Mouse (Mus musculus) mouse embryonic stem cell (cell line): ENCODE data around the gene Tatdn2.

Experiments used
- in situ Hi-C, 2 experiments: fragments of 300-500 bp; cut with MboI; formaldehyde crosslinking; loops; 1 replicate in 1 of 2; 3 replicates in 1 of 2; pipeline ENCODE4 v1.14.3; 2019 to 2020; ENCODE audit warnings: low sequenced_read_pairs in 2 of 2, low pct_unique_long_range_greater_than_20kb in 1 of 2, mixed read lengths in 1 of 2; ENCODE audit not compliant: unreplicated experiment in 1 of 2

Tatdn2 gene

DNA sequence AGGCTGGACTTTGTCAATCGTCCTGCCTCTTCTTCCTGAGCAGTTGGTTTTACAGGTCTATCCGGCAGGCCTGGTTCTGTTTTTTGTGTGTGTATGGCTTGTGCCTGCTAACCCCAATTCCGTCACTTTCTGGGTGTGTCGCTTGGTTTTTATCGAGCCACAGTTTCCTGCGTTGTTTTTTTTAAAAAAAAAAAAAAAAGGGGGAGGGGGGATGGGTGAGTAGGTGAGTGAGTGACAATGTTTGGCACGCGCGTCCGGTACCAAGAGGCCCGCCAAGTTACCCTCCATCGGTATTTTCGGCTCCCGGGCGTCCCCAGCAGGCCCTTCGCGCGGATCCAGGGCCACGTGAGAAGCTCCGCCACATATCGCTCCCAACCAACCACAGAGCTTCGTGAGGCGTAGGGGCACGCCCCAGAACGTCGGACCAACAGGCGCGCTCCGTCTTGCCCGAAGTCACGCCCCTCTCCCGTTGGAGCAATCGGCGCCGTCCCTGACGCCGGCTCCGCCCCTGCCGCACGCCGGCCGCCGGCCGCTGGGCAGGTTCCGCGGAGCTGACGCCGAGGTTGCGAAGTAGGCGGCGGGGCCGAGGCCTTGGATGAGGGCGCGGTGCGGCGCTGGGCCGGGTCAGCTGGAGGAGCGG lies at the start of gene Tatdn2:
Gene Tatdn2 (plus strand): TSS at position 469 of the 640 bp plus-strand sequence.
- in situ Hi-C loops, result no loop called here

DNA sequence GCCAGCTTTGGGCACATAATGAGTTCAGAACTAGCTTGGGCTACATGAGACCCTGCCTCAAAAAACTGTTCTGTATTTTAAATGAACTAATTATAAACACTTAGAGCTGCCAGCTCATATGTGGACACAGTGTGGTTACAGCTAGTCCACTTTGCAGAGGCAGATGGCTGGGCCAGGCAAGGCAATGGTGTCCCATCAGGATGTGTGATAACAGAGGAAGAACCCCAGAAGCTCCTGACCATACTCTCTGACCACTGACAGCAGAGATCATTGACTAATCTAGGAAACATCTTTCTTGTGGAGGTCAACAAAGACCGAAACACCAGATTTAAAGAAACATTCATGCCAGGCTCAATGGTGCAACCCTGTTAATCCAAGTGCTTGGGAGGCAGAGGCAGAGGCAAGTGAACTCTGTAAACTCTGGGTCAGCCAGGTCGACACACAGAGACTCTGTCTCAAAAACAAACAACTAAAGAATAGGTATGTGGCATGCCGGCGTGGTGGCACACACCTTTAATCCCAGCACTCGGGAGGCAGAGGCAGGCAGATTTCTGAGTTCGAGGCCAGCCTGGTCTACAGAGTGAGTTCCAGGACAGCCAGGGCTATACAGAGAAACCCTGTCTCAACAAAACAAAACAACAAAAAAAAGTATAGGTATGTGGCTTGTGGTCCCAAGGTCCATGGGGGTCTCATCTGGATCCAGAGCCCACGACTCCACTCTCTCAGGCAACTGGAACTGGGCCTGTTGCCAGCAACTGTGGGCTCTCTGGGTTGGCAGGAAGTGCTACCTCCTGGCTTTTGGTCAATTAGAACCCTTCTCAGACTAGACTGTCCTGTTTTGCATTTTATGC lies 47.3 kb upstream of the Tatdn2 start:
- in situ Hi-C loops, result no loop called here

DNA sequence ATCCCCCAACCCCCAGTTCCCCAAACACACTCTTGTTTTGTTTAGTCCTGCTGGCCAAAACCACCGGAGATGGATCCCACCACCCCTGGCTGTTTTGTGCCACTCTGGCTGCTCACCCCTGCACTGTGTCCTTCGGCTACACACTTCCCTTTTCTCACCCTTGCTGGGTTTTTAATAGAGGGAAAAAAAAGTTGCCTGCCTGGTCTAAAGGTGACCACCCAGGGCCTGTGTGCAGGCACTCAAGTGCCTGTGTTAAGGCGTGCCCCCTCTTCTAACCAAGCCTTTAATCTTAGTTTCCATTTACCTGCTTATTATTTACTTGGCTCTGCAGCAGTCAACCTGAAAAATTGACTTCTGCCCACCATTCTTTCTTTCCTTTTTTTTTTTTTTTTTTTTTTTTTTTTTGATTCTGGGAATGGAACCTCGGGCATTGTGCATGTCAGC lies 46.6 kb upstream of the Tatdn2 start:
- in situ Hi-C loops, result no loop called here

DNA sequence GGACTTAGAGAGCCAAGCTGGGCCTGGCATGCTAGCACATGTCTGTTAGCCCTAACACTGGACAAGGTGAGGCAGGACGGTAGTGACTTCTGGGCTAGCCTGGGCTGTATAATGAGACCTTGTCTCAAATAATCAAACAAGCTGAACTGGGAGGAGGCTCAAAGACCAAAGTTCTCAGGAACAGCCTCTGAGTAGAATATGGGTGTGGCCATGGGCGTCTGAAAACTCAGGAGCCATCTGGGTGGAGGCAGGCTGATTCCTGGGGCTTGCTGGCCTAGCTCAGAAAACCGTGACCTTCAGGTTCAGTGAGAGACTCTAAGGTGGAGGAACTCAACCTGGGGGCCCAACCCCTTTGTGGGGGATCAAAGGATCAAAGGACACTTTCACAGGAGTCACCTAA lies 45.2 kb upstream of the Tatdn2 start:
- in situ Hi-C loops, result no loop called here

DNA sequence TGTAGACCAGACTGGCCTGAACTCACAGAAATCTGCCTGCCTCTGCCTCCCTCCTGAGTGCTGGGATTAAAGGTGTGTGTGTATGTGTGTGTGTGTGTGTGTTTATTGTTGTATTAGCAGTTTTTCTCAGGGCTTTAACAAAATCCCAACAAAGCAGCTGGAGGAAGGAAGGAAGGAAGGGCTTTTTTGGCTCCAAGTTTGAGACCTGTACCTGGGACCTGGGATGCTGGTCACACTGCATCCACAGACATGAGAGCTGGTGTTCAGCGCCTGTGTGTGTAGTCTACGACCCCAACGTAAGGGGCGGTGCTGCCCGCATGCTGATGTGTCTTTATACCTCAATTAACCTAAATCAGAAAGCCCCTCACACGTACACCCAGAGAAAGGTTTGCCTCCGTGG lies 43.3 kb upstream of the Tatdn2 start:
- in situ Hi-C loops, result no loop called here

DNA sequence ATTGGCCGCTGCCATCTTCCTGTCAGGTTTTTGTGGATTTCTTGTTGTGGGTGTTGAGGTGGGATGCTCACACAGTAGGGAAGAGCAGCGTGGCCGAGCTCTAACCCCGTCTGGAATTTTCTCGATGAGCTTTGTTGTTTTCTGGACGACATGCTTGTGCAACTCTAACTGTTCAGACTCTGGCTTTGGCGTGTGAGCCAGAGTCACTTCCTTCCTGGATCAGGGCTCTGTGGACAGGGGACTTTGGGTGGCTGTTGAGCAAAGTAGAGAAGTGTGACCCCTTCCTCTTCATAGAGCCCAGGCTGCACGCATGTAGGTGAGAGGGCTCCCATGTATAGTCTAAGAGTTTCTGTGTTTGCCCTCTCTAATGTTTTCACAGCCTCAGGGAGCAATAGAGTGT lies 42.7 kb upstream of the Tatdn2 start:
- in situ Hi-C loops, result no loop called here

DNA sequence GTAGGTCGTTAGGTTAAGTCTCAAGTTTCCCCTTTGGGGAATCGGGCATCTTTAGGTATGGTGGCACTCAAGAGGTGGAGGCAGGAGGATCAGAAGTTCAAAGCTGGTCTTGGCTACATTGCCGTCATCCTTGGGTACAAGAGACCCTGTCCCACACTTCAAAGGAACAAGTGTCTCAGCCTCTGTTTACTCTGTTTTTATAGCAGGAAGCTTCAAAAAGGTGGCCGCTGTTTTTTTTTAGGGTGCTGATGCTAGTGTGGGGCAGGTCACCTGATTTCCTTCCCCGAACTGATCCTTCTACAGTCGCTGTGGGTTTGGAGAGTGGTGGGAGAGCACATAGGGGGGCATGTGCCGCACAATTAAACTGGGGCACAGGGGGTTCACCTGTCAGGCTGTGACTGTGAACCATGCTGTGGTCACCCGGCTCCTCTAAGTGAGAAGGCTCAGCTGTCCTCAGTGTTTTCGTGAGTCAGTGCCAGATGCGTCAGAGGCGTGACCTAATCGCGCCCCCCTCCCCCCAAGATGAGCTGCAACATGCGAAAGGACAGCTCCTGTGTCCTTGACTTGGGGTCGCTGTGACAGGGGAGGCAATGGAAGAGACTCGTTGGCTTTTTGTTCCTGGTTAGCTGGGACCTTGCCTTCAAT lies 42.0 kb upstream of the Tatdn2 start:
- in situ Hi-C loops, result no loop called here

DNA sequence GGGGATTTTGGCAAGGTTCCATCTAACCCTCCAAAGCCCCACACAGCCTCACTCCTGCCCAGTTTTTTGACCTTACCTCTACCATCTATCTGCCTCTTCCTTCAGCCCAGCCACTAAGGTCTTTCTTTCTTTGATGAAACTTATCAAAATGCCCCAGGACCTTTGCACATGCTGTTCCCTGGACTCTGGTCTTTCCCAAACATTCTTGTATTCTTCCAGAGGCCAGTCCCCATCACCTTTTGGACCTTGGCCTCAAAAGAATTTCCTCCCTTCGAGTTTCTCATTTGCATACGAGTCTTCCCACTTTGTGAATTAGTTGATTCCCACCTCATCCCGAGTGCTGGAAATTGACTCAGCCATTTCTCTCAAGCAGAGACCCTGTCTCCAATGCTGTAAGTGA lies 41.4 kb upstream of the Tatdn2 start:
- in situ Hi-C loops, result no loop called here

DNA sequence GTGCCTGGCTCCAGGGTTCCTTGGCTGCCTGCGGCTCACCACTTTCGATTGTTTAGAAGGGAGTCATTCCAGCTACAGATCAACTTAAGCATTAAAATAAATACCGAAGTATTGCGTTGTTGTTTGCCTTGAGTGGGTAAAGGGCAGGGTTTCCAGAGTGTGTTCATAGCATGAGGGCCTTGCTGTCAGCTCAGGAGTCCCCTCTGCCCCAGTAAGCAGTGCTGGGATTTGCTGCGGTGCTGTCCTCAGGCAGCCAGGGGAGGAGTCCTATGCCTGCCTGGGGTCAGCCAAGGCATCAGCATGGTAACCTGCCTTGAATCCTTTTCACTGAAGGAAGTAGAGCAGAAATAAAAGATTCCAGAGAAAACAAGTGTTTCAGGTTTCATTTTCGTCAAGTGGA lies 40.0 kb upstream of the Tatdn2 start:
- in situ Hi-C loops, result no loop called here

DNA sequence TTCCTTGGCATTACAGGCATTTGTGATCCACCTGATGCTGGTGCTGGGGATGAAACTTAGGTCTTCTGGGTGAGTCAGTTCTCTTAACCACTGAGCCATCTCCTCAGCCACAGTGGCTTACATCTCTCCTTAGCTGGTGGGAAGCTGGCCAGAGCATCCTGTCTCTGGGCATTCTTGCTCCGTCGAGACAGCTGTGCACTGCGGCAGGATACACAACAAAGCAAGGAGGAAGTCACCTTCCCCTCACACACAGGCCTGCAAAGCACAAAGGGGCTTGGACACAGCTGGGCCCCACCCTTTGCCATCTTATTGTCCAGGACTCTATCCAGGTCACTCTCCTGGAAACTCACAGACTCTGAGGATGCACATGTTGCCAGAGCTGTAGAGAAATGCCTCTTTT lies 38.6 kb upstream of the Tatdn2 start:
- in situ Hi-C loops, result no loop called here

DNA sequence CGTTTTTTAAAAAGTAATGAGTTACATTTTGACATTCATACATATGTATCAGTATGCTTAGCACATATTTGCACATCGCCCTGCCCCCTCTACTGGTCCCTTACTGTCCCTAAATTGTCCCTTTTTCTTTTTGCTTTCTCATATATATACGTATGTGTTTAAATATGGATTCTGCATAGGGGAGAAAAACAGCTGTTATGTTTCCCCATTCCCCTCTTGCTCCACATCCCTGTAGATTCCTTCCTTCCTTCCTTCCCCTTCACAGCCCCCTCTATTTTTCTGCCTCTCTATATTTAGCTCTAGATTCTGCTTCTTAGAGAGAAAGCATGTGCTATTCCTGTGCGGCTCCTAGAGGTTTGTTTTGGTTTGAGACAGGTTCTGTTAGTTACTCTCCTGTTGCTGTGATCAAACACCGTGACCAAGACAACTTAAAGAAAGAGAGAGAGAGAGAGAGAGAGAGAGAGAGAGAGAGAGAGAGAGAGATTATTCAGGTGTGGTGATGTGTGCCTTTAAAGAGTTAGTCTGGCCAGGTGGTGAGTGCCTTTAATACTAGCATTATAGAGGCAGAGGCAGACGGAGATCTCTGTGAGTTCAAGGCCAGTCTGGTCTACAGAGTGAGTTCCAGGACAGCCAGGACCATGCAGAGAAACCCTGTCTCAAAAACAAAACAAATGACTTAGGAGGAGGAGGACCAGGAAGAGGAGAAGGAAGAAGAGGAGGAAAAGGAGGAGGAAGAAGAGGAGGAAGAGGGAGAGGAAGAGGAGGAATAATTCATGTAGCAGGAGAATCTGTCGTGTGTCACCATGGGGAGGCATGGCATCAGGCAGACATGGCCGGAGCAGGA lies 37.0 kb upstream of the Tatdn2 start:
- in situ Hi-C loops, result no loop called here

DNA sequence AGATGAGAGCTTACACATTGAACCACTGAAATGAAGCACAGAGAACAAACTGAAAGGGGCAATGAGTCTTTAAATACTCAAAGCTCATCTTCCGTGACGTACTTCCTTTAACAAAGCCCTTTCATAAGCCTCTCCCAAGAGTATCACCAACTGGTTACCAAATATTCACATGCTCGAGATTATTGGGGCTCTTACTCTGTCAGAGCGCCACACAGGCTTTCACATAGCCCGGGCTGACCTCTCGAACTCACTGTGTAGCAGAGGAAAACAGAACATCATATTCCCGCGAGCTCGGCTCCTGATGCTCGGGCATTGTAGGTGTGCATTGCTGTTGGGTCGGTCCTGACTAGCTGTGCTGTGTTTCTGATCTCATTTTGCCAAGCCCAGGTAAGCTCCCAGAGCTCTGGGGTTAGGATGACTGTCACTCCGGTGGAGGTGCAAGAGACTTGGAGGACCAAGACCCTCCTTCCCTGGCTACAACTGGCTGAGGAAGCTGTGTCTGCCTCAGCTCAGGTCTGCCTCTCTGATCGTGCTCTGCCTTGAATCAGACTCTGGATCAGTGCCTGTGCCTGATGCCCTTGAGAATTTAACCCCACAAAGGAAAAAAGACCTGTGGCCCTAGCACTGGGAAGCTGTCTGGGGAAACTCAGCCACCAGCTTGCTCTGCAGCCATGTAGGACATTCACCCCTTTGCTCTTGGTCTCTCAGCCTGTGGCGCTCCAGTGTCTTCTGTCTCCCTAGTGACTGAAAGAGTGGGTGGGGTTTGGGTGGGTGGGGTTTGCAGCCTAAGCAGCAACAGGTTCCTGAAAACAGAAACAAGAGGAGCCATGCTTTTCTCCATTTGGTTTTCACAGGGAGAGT lies 36.1 kb upstream of the Tatdn2 start:
- in situ Hi-C loops, result no loop called here

DNA sequence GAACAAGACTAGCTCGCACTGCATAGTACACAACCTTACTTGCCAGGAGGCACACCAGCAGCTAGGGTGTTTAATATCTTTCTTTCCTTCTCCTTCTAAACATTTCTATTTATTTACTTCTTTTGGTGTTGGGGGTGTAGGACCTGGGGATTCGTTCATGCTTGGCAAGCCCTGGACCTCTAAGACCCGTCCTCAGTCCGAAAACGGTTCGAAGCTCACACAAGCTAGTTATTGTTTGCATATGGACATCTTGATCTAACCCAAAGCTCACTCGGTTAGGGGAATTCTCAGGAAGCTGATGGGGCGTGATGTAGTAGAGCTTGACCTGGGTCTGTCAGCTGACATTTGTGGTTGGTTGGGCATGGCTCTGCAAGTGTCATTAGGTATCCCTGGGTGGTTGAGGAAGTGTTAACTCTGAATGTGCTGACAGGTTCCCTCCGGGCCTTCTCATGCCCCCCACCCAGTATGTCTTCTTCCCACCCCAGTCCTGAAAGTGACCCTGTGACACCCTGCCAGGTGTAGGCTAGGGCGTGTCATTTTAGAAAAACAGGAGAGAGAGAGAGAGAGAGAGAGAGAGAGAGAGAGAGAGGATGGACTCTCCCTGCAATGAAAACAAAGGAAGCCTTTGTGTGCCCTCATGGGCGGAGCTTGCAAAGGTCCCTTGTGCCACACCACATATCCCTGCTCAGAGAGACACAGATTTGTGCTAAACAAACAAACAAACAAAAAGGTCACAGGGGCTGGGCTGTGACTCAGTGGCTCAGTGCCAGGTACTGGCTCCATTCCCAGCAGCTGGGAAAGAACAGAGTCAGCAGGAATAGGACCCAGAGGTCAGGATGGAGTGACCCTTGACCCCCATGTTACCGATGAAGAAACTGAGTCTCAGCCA lies 35.3 kb upstream of the Tatdn2 start:
- in situ Hi-C loops, result no loop called here

DNA sequence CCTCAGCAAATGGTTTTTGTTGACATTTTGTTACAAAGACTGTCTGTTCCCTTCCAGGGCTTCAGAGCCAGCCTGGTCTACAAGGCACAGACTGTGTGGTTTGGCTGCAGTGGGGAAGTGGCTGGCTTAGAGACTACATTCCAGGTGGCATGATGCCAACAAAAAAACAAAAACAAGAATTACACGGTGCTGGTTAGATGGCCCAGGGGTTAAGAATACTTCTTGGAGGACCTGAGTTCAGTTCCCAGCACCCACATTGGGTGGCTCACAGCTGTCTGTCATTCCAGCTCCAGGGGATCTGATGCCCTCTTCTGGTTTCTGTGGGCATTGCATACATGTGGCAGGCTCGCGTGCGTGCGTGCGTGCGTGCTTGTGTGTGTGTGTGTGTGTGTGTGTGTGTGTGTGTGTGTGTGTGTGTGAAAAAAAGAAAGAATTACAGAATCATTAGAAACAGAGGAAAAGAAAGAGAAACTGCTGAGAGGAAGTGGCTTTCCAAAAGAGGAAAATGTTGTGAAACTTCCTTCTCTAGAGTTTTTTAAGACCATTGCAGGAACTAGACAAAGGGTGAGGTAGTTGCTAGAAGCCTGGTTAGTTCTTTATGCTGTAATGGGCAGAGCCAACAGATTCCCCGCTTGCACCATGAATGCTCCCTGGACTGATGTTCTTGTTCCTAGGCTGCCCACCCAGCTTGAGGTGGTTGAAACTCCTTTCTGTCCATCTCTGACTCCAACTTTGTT lies 33.7 kb upstream of the Tatdn2 start:
- in situ Hi-C loops, result no loop called here

DNA sequence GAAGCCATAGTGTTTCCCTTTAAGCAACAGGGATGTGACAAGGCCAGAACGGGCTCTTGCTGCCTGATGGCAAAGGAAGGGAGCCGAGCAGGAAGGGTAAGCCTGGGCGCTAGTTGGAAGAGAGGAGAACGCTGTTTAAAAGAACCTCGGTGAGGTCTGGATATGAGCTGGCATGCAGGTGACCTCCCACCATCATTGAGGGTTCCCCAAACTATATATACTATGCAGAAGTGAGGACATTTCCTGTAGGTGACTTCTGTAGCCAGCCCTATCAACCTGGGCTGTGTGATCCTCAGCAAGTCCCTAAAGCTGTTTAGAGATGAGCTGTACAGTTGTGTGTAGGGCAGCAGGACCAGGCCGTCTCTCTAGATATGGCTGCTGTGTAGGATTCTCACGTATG lies 32.5 kb upstream of the Tatdn2 start:
- in situ Hi-C loops, result no loop called here

DNA sequence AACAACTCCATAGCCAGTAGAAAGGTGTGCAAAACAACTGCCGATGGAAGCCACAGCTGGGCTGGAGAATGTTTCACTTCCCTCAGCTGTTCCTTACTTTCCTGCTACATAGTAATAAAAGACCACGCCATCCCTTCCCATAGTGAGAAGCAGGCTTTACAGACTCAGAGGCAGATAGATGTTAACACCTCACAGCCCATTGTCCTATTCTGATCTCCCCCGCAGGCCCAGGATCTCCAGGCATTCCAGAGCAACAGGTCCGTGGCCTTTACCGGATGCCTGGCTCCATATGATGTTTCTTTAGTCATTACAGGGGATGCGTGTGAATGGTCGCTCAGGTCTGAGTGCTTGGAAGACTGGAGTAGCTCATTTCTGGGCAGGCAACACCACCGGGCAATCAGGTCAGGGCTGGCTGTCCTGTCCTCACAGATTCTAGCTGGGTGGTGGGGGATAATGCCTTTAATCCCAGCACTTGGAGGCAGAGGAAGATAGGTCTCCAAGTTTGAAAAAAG lies 29.2 kb upstream of the Tatdn2 start:
- in situ Hi-C loops, result no loop called here
